Mouse (Mus musculus) leukemia stem cell, adult 10-12 weeks (primary cell): Measurements from ENCODE around the gene Anapc15-ps. TPM values are rescaled to one million over a fixed set of nuclear protein-coding genes. Genes with fewer than 3 reads are reported as not detected.

Experiments used
- polyA plus RNA-seq: library from polyadenylated mRNA; stranded (reverse); fragments of >175 nt; gene quantifications from 2 replicates; pipeline ENCODE4 v1.2.3, GENCODE M21; 2012; ENCODE audit warnings: low replicate concordance

Gene Anapc15-ps
- polyA plus RNA-seq, result not detected in 2 replicates

DNA sequence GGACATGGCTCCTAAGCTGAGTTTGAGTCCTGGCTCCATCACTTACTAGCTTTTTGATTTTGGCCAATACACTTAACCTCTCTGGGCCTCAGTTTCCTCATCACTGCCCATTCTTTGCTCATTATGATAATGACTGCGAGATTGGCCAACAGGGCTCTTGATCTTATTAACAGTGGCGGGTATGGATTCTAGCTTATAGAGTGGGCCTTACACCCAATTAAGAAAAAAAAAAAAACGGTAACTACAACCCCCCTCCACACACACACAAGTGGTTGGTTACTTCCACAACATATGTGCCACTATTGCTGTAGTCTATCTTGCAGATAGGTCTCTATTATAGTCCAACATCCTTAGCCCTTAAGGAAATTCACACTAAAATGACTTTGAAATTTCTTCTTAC is at the start of gene Anapc15-ps:
Anapc15-ps (minus strand) TSS at position 101 of the 400 bp plus-strand sequence.

Other genes with a start within 250 kb of the Anapc15-ps start
- gene Mrpl42, start 171.5 kb downstream of the Anapc15-ps start, polyA plus RNA-seq, result 14.8 and 16.4 TPM in 2 replicates
- gene Ube2n, start 158.3 kb downstream of the Anapc15-ps start, polyA plus RNA-seq, result 10.3 and 26.7 TPM in 2 replicates
- 64.8 and 70.8 TPM in 2 replicates for gene Nudt4, start 109.3 kb downstream of the Anapc15-ps start, polyA plus RNA-seq
- gene Gm33543, start 169.5 kb upstream of the Anapc15-ps start, polyA plus RNA-seq, result not detected in 2 replicates